Mouse (Mus musculus) CD4-positive, CD25-positive, alpha-beta regulatory T cell, adult 2 months (primary cell): ENCODE measurements around the gene Psg28.
"Not testable (repeated sequence)": the region's sequence is repeated elsewhere in the genome, so short reads cannot be mapped to it uniquely, and the experiment has no call there.

Experiments used
- DNase-seq: peaks from one replicate; pipeline ENCODE4 v3.0.0-alpha.2; 2012; ENCODE audit warnings: low read depth, low spot score

The Psg28 gene

GRCm38 (mm10) chr7:18431941-18432340 lies at the start of gene Psg28:
TSS of gene Psg28 (minus strand) at chr7:18432041.
- not testable (repeated sequence) for DNase-seq

DNA sequence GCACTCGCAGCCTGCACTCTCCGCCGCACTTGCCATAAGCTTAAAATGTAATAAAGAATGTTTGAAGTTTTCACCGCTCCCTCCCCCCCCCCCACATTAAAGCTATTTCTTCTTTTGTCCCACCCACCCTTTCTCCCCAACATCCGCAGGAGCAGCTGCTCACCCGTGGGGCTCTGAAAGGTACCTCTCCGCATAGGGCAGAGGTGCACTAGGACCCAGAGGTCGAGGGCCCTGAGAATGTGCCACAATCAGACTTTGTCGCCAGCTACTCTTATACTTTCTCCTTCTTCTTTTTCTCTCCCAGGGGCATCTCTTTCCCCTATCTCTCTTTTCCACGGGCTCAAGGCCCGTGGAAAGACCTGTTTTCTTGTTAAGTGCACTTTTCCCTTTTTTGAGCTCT lies 28.4 kb downstream of the Psg28 start:
- DNase-seq: no peak

GRCm38 (mm10) chr7:18402527-18403237 lies 29.2 kb downstream of the Psg28 start:
- no peak for DNase-seq

DNA sequence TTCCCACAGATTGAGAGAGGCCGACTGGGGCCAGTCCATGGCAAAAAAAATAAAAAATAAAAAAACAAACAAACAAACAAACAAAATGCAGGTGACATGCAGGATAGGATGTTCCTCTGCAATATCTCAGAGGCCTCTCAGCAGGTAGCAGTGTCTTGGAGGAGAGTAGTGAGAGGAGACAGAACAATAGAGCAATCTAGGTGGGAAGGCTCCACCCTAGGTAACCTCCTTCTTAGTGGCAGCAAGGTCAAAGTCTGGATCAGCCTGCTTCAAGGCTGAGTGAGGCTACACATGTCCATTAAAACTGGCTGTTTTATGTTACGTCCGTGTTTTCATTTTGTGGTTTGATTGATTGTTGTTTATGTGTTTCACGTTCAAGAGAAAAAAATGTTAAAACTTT lies 40.4 kb downstream of the Psg28 start:
- DNase-seq: not testable (repeated sequence)

DNA sequence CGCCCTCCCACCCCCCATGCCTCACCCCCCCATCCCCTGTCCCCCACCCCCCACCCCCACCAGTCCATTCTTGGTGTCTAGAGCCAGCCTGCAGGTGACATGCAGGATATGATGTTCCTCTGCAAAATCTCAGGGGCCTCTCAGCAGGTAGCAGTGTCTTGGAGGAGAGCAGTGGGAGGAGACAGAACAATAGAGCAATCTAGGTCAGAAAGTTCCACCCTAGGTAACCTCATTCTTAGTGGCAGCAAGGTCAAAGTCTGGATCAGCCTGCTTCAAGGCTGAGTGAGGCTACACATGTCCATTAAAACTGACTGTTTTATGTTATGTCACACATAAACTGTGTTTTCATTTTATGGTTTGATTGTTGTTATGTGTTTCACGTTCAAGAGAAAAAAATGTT lies 53.5 kb downstream of the Psg28 start:
- no peak for DNase-seq
